Mouse (Mus musculus): Measurements from ENCODE around the gene Galk1. TPM values are rescaled to one million over a fixed set of nuclear protein-coding genes. Genes with fewer than 3 reads are reported as not detected.
A peak's percentile ranks its signal among the peaks of the same experiment; 100 is the strongest.

The Galk1 gene
- polyA plus RNA-seq, 1 experiment, result 110 TPM

GRCm38 (mm10) chr11:116014821-116015220 lies 2.3 kb upstream of the Galk1 start:
- Histone ChIP-seq H3K27ac (ENCODE audit: control insufficient read depth, insufficient read depth, low read length) (no peak overlapping the region), H3K4me1 (replicated peaks; ENCODE audit: control insufficient read depth, insufficient read depth, low read length) (peaks cover 11% of the 10 kb centered on the region), H3K4me3 (ENCODE audit: control insufficient read depth, insufficient read depth, low read length) (no peak overlapping the region), H3K27me3 (ENCODE audit: control insufficient read depth, insufficient read depth, low read length) (no peaks in the 10 kb centered on the region), H3K36me3 (ENCODE audit: control insufficient read depth, insufficient read depth, low read length) (no peaks in the 10 kb centered on the region)
- TF ChIP-seq POLR2A (IDR thresholded peaks at IDR 0.05; ENCODE audit: control insufficient read depth, extremely low read depth, insufficient read depth, low read length, poor library complexity) (no peak), CTCF (IDR thresholded peaks at IDR 0.05; ENCODE audit: borderline replicate concordance, control insufficient read depth, extremely low read depth, insufficient read depth, low read length, poor library complexity) (no peak)
- WGBS, result 94% methylated on average over 8 of the region's 8 CpGs
- DNase-seq, result no peak

- no peaks in the 10 kb centered on the region for H3K36me3 ChIP-seq (ENCODE audit: control insufficient read depth, insufficient read depth, low read length)
- H3K27ac ChIP-seq (ENCODE audit: control insufficient read depth, insufficient read depth, low read length), result peak overlapping the region; percentile 77; the same call in 1 of the 2 replicates
- 48% methylated on average over 14 of the region's 14 CpGs for WGBS
- H3K27me3 ChIP-seq (ENCODE audit: control insufficient read depth, insufficient read depth, low read length), result no peaks in the 10 kb centered on the region
- H3K4me1 ChIP-seq (replicated peaks; ENCODE audit: control insufficient read depth, insufficient read depth, low read length), result peaks cover 15% of the 10 kb centered on the region
- DNase-seq, result no peak
- TF ChIP-seq POLR2A (IDR thresholded peaks at IDR 0.05; ENCODE audit: control insufficient read depth, extremely low read depth, insufficient read depth, low read length, poor library complexity), result no peak
- peak overlapping the region; percentile 87 for H3K4me3 ChIP-seq (ENCODE audit: control insufficient read depth, insufficient read depth, low read length)
Measured at GRCm38 (mm10) chr11:116011529-116012261, 824 bp downstream of the Galk1 start.

GRCm38 (mm10) chr11:116010948-116011347 lies 1.6 kb downstream of the Galk1 start:
- H3K27ac ChIP-seq (ENCODE audit: control insufficient read depth, insufficient read depth, low read length), result no peak overlapping the region
- peaks cover 15% of the 10 kb centered on the region for H3K4me1 ChIP-seq (replicated peaks; ENCODE audit: control insufficient read depth, insufficient read depth, low read length)
- DNase-seq, result no peak
- no peaks in the 10 kb centered on the region for H3K27me3 ChIP-seq (ENCODE audit: control insufficient read depth, insufficient read depth, low read length)
- H3K36me3 ChIP-seq (ENCODE audit: control insufficient read depth, insufficient read depth, low read length), result no peaks in the 10 kb centered on the region
- TF ChIP-seq POLR2A (IDR thresholded peaks at IDR 0.05; ENCODE audit: control insufficient read depth, extremely low read depth, insufficient read depth, low read length, poor library complexity) (no peak), CTCF (IDR thresholded peaks at IDR 0.05; ENCODE audit: borderline replicate concordance, control insufficient read depth, extremely low read depth, insufficient read depth, low read length, poor library complexity) (no peak)
- H3K4me3 ChIP-seq (ENCODE audit: control insufficient read depth, insufficient read depth, low read length), result no peak overlapping the region
- 94% methylated on average over 5 of the region's 5 CpGs for WGBS

GRCm38 (mm10) chr11:116010146-116010545 lies 2.4 kb downstream of the Galk1 start:
- no peak overlapping the region for H3K4me3 ChIP-seq (ENCODE audit: control insufficient read depth, insufficient read depth, low read length)
- peaks cover 20% of the 10 kb centered on the region for H3K4me1 ChIP-seq (replicated peaks; ENCODE audit: control insufficient read depth, insufficient read depth, low read length)
- no peaks in the 10 kb centered on the region for H3K36me3 ChIP-seq (ENCODE audit: control insufficient read depth, insufficient read depth, low read length)
- H3K27ac ChIP-seq (ENCODE audit: control insufficient read depth, insufficient read depth, low read length), result no peak overlapping the region
- no peak for DNase-seq
- WGBS, result 97% methylated on average over 8 of the region's 8 CpGs
- TF ChIP-seq CTCF (IDR thresholded peaks at IDR 0.05; ENCODE audit: borderline replicate concordance, control insufficient read depth, extremely low read depth, insufficient read depth, low read length, poor library complexity) (no peak), POLR2A (IDR thresholded peaks at IDR 0.05; ENCODE audit: control insufficient read depth, extremely low read depth, insufficient read depth, low read length, poor library complexity) (no peak)
- H3K27me3 ChIP-seq (ENCODE audit: control insufficient read depth, insufficient read depth, low read length), result no peaks in the 10 kb centered on the region

- Histone ChIP-seq H3K27me3 (ENCODE audit: control insufficient read depth, insufficient read depth, low read length) (no peaks in the 10 kb centered on the region), H3K4me3 (ENCODE audit: control insufficient read depth, insufficient read depth, low read length) (no peak overlapping the region), H3K27ac (ENCODE audit: control insufficient read depth, insufficient read depth, low read length) (no peak overlapping the region), H3K4me1 (replicated peaks; ENCODE audit: control insufficient read depth, insufficient read depth, low read length) (peaks cover 24% of the 10 kb centered on the region), H3K36me3 (ENCODE audit: control insufficient read depth, insufficient read depth, low read length) (no peaks in the 10 kb centered on the region)
- DNase-seq, result no peak
- TF ChIP-seq CTCF (IDR thresholded peaks at IDR 0.05; ENCODE audit: borderline replicate concordance, control insufficient read depth, extremely low read depth, insufficient read depth, low read length, poor library complexity) (no peak), POLR2A (IDR thresholded peaks at IDR 0.05; ENCODE audit: control insufficient read depth, extremely low read depth, insufficient read depth, low read length, poor library complexity) (no peak)
- 98% methylated on average over 11 of the region's 11 CpGs for WGBS
Measured at GRCm38 (mm10) chr11:116009661-116010060, 2.9 kb downstream of the Galk1 start.

- no peak for TF ChIP-seq CTCF (IDR thresholded peaks at IDR 0.05; ENCODE audit: borderline replicate concordance, control insufficient read depth, extremely low read depth, insufficient read depth, low read length, poor library complexity)
- TF ChIP-seq POLR2A (IDR thresholded peaks at IDR 0.05; ENCODE audit: control insufficient read depth, extremely low read depth, insufficient read depth, low read length, poor library complexity), result no peak
- Histone ChIP-seq H3K27me3 (ENCODE audit: control insufficient read depth, insufficient read depth, low read length) (no peaks in the 10 kb centered on the region), H3K4me3 (ENCODE audit: control insufficient read depth, insufficient read depth, low read length) (no peak overlapping the region), H3K4me1 (replicated peaks; ENCODE audit: control insufficient read depth, insufficient read depth, low read length) (peaks cover 26% of the 10 kb centered on the region), H3K36me3 (ENCODE audit: control insufficient read depth, insufficient read depth, low read length) (no peaks in the 10 kb centered on the region), H3K27ac (ENCODE audit: control insufficient read depth, insufficient read depth, low read length) (no peak overlapping the region)
- DNase-seq, result no peak
- 91% methylated on average over 13 of the region's 13 CpGs for WGBS
Measured at GRCm38 (mm10) chr11:116008832-116009375, 3.6 kb downstream of the Galk1 start.

Measured in thymus, adult 2 months (tissue).